Mouse (Mus musculus): ENCODE measurements at regions not wholly inside any gene's neighbourhood (a gene's known extent, or its start where the extent isn't known, plus 50 kb on each side); places are given as distances from the start of the nearest gene placed in this dataset.

GRCm38 (mm10) chr1:105116231-105116630, 240.3 kb downstream of the Rnf152 start:
- no peak for DNase-seq

DNA sequence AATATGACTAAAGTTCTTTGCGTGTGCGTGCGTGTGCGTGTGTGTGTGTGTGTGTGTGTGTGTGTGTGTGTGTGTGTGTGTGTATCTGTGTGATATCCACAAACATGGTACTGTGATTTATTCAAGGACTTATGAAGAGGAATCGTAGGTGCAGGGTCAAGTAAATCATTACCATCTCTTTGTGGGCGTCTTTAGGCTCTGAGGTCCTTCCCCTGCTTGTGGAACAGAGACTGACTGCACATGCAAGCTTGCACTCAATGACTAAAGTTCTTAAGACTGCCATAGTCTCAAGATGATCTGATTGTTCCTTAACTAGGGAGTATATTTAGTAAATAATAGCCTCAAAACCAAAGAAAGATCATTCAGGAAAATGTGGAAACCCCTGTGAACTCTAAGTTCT, 241.1 kb downstream of the Rnf152 start:
- DNase-seq, result no peak

- no peak for DNase-seq
Observed at GRCm38 (mm10) chr1:105114835-105115234, 241.7 kb downstream of the Rnf152 start.

DNA sequence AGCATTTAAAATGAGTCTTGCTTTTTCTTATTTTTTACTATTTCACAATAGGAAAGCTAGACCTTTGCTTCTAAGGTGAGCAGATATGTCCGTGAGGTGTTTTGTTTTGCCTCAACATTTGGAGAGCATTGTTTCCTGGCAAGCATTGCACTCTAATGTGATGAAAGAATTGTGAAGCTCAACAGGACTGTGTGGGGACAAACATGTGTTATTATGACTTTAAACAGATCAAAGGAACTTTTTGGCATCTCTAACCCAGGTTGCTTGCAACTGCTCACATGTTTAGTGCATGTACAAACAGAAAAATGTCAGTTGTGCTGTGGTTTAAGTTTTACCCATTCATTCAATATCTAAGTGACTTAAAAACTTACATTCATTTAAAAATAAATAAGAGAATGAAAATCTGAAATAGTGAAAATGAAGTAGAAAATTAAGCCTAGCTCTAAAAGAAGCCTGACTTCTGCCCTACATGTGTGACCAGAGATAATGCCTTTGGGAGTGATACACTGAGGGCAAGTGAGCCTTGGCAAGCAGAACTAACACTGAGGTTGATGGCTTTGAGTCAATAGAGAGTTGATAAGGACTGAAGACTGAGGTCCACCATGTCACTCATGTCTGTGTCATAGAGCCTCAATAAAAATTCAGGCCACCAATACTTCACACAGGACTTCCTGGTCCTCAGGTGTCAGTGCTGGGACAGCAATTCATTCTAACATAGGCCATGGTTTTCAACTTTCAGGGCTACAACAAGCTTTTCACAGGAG, 243.6 kb downstream of the Rnf152 start:
- DNase-seq, result no peak

- DNase-seq, result peak; percentile 74
Observed at GRCm38 (mm10) chr1:105111236-105111635, 245.3 kb downstream of the Rnf152 start.

GRCm38 (mm10) chr1:105110581-105111210, 245.8 kb downstream of the Rnf152 start:
- peak; percentile 12 for DNase-seq

DNA sequence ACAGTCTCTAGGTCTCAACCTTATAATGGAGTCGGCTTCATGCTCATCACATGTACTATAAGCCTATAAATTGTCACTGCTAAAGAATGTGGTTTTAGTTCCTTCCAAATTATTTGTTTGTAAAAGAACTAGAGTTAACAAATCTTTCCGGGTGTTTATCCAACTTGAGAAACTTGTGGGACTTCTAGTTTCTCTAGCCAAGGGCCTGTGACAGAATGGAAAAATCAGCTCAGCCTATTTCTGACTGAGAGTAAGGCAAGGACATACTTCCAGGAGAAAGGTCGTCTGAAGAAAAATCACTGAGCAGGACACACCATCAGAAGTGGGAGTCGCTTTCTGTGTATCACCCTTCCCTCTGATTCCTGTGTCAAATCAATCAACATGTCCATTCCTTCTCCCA, 248.7 kb downstream of the Rnf152 start:
- DNase-seq, result no peak

- DNase-seq, result no peak
Observed at GRCm38 (mm10) chr1:105107257-105107656, 249.3 kb downstream of the Rnf152 start.

DNA sequence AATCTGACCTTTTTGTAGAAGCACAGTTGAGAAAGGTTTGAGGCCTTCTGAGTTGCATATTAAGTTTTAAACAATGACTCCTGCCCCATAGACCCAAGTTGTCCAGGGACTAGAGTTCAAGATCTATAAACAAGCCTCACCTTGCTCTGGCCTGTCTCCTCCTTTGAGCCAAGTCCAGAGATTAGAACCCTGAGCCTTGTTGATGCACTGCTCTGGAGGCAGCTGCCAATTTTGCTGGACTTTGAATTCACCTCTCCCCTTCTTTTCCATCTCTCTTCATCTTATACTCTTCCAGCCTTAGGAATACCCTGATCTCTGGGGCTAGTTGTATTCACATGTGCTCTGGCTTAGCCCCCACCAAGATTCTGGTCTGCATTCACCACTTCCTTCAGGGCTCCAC, 251.3 kb downstream of the Rnf152 start:
- no peak for DNase-seq

GRCm38 (mm10) chr1:105095091-105095490, 261.4 kb downstream of the Rnf152 start:
- no peak for DNase-seq

DNA sequence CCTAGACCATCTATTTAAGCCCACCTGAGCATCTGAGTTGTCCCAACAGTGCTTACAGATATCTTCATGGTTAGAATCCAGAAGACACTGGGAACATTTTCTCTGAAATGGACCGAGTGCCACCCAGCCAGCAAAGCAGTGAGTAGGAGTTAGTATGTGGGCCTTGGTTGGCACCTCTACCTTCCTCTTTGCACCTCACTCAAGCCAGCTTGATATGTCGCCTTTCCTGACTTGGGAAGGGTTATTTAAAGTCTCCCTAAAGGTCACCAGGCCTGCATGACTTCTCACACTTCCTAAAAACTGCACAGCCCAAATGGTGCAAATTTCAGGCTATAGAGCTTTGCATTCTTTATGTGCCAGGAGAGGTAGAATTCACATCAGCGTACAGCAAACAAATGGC, 262.0 kb downstream of the Rnf152 start:
- peak; percentile 49 for DNase-seq

GRCm38 (mm10) chr1:105093875-105094274, 262.6 kb downstream of the Rnf152 start:
- DNase-seq, result no peak

DNA sequence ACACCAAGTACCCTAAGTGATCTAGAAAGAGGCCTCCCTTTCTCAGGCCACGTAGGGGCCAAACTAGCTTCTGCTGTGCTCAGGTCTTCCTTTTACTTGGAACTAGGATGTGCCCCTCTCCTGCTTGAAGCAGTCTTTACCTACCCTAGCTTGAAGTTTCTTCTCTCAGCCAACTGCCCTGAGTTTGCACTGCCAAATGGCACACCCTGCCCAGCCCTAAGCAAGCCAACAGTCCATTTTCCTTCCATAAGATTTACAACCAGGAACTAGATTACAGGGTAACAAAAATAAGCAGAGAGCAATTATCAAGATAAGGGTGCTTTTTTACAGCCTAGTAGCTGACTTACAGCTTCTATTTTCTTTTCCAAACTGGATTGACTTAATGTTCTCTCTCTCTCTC, 263.5 kb downstream of the Rnf152 start:
- no peak for DNase-seq

DNA sequence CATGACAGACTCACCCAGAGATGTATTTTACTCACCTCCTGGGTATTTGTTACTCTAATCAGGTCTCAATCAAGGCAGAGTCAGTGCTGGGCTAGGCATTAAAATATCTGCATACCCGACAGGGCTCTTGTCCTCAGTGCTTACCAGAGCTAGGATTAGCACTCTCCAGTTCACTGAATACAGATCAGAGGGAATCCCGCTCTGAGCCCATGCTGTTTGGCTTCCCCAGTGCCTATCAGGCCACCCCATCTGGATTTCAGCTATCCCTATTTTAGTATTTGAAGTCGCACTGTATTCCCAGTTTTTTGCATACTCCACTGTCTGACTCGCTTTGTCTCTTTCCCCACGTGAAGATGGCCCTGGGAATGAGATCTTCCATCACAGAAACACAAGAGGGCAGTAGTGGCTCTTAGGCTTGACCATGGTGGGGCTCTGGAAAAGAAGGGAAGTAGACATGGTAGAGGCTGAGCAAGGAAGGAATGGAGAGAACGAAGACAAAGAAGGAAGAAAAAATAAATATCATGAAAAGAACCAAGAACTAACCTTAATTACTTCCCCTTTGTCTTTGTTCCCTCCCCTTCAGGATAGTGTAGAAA, 264.1 kb downstream of the Rnf152 start:
- peak; percentile 62 for DNase-seq

DNA sequence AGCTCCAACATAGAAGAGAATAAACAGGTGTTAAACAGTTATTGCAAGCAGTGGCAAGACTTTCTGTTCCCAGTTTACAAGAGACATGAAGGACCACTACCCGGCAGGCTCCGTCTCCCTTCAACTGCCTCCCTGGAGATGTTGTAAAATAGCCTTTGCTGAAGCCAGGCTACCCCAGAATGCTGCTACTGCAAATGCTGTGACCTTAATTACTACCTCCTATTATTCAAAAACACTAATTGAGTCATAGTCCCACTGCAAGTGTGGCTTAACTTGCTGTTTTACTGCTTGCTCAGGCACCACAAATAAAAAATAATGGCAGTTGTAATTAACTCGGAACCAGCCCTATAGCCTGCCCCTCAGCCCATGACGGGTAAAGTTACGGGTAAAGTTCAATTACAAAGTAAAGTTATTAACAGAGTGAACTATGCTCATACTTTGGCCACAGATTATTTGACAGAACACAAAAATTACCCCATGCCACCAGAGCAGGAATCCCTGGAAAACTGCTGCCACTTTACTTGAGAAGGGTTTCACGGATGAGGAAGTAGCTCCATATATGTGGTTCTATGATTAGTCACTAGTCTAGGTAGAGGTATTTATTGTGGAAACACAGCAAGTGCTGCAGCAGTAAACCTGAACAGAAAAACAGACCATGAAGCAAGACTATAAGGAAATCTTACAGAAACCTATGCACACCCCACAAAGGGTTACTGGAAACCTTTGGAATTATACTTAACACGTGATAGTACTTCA, 267.6 kb downstream of the Rnf152 start:
- DNase-seq, result no peak

DNA sequence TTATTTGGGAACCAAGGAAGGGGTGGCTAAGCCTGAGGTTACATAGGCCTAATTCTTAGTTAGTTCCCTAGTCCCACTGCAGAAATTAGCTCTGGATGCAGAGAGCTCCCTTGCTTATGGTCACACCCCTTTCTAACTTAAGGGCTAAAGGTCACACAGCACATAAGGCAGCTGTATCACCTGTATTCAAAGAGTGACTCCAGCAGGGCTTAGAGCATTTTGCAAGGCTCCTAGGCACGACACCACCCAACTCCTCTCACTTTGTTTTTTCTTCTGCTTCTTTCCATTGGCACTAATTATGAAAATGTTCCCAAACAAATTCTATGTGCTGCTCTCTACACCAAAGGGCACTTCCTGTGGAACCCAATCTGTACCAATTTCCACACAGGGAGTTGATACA, 268.9 kb downstream of the Rnf152 start:
- DNase-seq, result no peak

DNA sequence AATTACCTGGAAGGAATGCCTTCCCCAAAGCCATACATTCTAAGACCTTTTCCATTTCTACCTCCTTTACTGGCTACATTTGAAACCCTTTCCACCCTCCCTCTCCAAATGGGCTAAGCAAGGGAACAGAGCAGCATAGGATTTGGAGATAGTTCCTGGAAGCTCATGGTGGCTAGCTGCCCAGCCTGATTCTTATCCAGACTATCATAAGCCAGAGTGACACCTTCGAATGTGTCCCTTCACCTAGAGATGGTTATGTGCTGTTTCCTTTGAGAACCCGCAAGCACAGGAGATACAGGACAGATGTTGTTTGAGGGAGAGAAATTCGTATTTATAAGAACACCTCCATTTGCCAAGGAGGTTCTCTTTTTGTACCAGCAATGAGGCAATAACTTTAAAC, 272.0 kb downstream of the Rnf152 start:
- DNase-seq, result no peak

DNA sequence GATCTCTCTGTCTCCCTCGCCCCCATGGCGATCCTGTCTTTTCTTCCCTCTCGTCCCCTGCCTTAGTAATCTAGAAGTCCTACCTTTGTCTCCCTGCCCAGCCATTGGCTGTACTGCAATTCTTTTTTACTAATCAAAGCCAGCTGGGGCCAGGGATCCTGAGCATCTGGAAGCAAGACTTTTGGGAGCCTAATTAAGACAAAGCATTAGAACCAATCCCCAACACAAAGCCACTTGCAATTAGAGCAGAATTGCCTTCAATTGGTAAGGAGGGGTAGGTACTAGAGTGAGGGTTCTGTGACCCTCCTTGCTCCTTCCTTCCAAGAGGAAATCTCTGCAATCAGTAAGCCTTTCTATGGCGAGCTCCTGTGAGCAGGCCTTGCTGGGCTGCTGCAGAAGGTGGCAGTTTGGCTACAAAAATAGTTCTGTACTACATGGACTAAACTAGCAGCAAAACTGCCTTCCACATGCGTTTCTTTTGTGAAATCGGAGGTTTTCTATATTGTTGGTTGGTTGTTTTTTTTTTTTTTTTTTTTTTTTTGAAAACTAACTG, 272.9 kb downstream of the Rnf152 start:
- DNase-seq, result no peak

DNA sequence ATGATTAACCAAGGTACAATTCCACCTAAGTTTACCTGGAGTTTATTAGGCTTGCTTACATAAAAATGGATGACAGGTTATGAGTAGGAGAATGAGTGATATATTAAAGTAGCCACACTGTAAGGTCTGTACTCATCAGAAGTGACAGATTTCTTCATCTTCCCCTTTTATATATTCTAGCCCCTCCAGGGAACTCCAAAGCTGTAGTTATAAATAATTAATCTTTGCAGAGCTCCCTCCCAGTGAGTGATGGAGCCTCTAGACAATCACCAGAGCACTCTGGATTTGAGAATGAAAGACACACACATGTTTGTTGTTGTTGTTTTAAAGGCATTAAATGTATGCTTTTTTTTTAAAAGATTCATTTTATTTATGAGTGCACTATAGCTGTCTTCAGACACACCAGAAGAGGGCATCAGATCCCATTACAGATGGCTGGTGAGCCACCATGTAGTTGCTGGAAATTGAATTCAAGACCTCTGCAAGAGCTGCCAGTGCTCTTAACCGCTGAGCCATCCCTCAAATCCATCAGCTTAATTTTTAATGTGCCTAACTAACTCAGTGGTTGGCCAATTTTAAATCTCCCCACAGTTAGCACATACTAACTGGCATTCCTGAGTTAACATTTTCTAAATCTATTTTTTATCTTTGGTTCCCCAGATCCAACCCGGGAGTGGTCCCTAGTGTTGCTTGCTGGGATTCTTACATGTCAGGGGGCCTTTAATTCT, 273.5 kb downstream of the Rnf152 start:
- DNase-seq, result no peak

DNA sequence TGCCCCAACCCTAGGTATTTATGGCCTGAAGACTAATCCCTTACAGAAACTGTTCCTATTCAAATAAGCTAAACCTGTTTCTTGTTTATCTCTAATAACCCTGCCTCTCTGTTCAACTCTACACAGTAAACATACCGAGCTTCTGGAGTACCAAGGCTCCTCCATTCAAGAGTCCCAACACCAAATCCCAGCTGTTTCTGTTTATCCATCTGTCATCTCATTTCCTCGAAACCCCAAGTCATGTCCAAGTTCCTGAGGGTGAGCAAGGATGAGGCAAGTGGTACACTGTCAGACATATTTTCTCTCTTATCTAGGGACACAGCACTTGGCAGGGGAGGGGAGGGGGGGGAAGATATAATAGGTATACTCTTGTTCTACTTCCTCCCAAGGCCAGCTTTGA, 274.6 kb downstream of the Rnf152 start:
- no peak for DNase-seq

- DNase-seq, result no peak
Observed at GRCm38 (mm10) chr1:105079437-105079836, 277.1 kb downstream of the Rnf152 start.

GRCm38 (mm10) chr1:105075728-105076127, 280.8 kb downstream of the Rnf152 start:
- no peak for DNase-seq

DNA sequence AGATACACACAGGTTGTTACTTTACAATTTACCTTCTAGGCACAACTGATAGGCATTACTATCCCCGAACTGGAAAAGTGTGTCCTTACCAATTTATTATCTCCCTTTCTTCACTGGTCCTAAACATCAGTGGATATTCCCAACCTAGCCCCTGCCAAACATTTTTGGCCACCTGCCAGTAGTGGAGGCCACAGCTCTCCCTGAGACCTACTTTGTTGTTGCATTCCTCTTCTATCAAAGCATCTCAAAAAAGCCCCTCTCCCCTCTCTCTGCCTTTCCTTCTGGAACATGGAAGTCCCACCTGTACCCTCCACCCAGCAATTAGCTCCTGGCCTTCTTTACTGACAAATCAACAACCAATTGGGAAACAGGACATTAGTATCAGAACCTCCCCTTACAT, 282.2 kb downstream of the Rnf152 start:
- no peak for DNase-seq

Measured in cerebellum, adult 9-10 months (tissue).